Mouse (Mus musculus): ENCODE results near the gene Atg7. TPM values are rescaled to one million over a fixed set of nuclear protein-coding genes. Genes with fewer than 3 reads are reported as not detected.

The Atg7 gene
- total RNA-seq, 2 experiments from 2014 or later: 7.5 to 10.3 TPM

DNA sequence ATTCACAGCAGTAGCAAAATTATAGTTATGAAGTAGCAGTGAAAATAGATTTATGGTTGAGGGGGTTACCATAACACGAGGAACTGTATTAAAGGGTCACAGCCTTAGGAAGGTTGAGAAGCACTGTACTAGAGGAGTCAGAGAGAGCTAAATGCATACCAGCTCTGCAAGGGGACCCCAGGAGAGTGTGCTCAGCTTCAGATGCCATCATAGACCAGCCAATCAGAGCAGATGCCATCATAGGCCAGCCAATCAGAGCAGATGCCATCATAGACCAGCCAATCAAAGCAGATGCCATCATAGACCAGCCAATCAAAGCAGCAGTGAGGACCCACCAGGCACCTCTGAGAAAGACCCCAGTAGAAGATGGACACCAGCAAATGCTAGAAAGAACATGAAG, 192.9 kb downstream of the Atg7 start:
- no peak for DNase-seq
- intact Hi-C loops (cut with DNase I; ENCODE audit: low total_unique reads): no loop called here

- intact Hi-C loops (cut with DNase I; ENCODE audit: low total_unique reads): no loop called here
- no peak for DNase-seq
Measured at GRCm38 (mm10) chr6:114836433-114836832, 193.5 kb downstream of the Atg7 start.

GRCm38 (mm10) chr6:114838872-114839271, 196.0 kb downstream of the Atg7 start:
- DNase-seq: peak; percentile 55

GRCm38 (mm10) chr6:114840012-114840411, 197.1 kb downstream of the Atg7 start:
- intact Hi-C loops (cut with DNase I; ENCODE audit: low total_unique reads): no loop called here
- DNase-seq: no peak

More at GRCm38 (mm10) chr6:114838872-114839271, 196.0 kb downstream of the Atg7 start:
- intact Hi-C loops (cut with DNase I; ENCODE audit: low total_unique reads): no loop called here

DNA sequence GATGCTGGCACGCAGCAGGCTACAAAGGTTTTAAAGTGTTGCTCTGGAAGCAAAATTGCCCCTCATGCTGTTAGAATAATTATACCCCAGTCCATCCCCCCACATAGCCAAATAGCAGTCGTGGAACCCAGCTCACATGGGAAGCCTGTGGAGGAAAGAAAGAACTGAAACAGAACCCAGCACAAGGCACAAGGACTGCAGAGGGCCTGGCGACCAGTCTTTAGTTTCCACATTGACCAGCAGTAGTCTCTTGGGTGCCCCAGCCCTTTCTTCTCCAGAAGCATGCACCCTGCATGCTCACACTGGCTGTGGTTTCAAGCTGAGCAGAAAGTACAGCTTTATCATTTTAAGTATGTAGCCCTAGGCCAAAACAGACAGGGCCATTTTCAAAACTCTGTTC, 199.2 kb downstream of the Atg7 start:
- intact Hi-C loops (cut with DNase I; ENCODE audit: low total_unique reads): no loop called here
- no peak for DNase-seq

- intact Hi-C loops (cut with DNase I; ENCODE audit: low total_unique reads): no loop called here
- no peak for DNase-seq
Measured at GRCm38 (mm10) chr6:114842863-114843262, 200.0 kb downstream of the Atg7 start.

DNA sequence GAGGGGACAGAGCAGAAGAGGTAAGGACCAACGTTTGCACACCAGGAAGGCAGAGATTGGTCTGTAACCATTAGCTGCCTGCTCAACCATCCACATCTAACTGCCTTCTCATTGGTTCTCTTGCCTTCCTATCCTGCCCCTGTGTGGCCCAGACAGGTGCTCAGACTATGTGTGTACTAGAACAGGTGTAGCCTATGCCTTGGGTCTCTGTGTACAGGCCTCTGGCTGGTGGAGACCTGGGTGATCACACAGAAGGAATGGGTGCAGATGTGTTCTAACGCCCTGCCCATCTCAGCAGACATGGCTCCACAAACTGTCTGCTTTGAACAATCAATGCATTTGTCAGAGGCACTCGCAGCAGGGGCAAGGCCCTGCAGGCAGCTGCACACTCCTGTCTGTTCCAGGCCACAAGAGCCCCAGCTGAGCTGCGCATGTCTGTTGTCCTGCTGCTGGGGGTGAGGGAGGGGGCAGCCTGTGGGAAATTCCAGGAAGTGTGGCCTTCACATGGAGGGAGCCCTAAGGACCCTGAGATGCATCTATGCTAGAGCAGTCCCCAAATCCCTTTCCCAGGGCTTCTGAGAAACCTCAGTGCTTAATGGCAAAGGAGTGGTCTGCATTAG, 203.4 kb downstream of the Atg7 start:
- no peak for DNase-seq
- intact Hi-C loops (cut with DNase I; ENCODE audit: low total_unique reads): no loop called here

GRCm38 (mm10) chr6:114847582-114848174, 204.8 kb downstream of the Atg7 start:
- intact Hi-C loops (cut with DNase I; ENCODE audit: low total_unique reads): no loop called here
- no peak for DNase-seq

- no peak for DNase-seq
- intact Hi-C loops (cut with DNase I; ENCODE audit: low total_unique reads): no loop called here
Measured at GRCm38 (mm10) chr6:114848761-114849160, 205.9 kb downstream of the Atg7 start.

GRCm38 (mm10) chr6:114849787-114850186, 206.9 kb downstream of the Atg7 start:
- intact Hi-C loops (cut with DNase I; ENCODE audit: low total_unique reads): no loop called here
- no peak for DNase-seq

GRCm38 (mm10) chr6:114851688-114852087, 208.8 kb downstream of the Atg7 start:
- intact Hi-C loops (cut with DNase I; ENCODE audit: low total_unique reads): no loop called here
- DNase-seq: no peak

DNA sequence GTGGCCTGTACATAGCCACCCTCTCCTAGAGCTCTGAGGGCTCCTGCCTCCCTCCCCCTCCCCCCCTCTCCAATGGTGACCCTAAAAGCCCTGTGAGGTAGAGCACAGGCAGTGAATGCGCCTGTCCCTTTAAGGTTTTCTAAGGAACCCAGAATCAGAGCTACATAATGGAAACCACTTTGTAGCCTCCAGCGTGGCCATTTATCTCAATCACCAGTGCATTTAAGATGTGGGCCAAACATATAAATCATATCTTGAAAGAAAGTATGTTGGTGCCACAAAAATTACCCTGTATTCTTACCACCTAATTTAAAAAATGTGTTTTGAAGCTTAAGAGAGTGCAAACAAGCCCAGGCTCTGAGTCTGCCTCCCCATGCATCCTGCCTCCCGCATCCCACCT, 209.8 kb downstream of the Atg7 start:
- intact Hi-C loops (cut with DNase I; ENCODE audit: low total_unique reads): no loop called here
- DNase-seq: no peak

- no peak for DNase-seq
- intact Hi-C loops (cut with DNase I; ENCODE audit: low total_unique reads): no loop called here
Measured at GRCm38 (mm10) chr6:114854368-114854767, 211.5 kb downstream of the Atg7 start.

DNA sequence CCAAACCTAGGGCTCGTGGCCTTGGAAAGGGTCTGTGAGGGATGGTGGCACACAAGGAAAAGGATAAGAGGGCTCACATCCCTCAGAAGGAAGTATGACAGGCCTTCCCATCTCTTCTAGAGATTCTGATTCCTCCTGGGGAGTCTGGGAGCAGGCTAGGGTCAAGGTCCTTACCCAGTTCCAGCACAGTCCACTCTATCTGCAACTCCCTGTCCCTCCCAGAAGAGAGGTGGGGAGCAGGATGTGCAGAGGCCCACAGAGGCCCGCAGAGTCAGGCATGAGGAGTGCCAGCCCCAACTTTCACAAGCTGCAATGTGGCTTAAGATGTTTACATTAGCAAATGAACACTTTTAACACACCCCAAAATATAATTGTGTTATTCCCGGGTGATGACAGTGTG, 212.7 kb downstream of the Atg7 start:
- intact Hi-C loops (cut with DNase I; ENCODE audit: low total_unique reads): no loop called here
- DNase-seq: no peak

DNA sequence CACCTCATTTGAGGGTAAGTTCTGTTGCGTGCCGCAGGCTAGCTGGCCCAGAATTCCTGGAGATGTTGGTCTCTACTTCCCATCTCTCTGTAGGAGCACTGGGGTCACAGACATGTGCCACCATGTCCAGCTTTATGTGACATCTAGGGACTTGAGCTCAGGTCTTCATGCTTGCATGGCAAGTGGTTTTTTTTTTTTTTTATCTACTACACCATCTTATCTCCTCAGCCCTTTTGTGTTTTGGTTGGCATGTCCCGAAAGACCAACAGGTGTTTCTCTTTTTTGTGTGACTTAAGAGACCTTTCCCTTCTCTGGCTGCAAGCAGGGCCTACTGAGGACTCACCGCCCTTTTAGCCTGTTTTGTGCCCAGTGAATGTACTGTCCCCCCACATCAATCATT, 213.6 kb downstream of the Atg7 start:
- intact Hi-C loops (cut with DNase I; ENCODE audit: low total_unique reads): no loop called here
- no peak for DNase-seq

GRCm38 (mm10) chr6:114857996-114858721, 215.3 kb downstream of the Atg7 start:
- DNase-seq: no peak
- intact Hi-C loops (cut with DNase I; ENCODE audit: low total_unique reads): no loop called here

GRCm38 (mm10) chr6:114858722-114859053, 215.8 kb downstream of the Atg7 start:
- no peak for DNase-seq
- intact Hi-C loops (cut with DNase I; ENCODE audit: low total_unique reads): no loop called here

DNA sequence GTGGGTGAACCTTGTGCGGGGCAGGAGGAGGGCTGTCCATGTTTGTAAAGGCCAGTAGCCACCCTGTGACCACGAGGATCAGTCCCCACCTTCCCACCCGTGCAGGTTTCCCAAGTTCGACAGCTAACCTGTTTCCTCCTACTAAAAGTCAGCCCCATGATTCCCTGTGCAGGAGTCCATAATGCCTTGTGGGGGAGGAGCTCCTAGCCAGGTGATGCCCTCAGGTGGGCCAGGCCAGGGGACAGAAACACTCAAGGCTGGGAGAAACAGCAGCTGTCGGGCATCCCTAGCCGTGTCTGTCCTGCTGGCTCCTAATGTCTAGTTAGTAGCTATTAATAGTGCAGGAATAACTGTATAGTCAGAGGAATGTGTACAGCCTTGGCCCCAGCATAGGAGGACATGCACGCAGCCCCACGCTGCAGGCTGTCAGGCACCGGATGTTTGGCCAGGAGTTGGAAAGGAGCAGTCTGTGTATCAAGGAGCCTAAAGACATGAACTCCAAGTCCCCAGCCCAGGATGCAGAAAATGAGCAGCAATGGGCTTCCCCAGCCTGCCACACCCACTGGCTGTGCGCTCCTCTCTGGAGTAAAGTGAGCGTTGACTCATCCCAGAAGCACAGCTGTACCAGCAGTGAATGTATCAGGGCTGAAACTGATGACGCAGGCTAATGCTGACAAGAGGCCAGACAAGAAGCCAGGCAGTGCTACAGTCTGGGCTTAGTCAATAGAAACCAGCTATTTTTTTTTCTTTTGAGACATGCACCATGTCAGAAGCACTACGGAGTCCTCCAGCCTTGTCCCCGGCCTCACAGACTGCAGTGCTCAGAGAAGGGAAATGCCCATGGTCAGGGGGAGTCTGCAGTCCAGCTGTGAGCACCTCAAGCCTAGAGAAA, 218.0 kb downstream of the Atg7 start:
- intact Hi-C loops (cut with DNase I; ENCODE audit: low total_unique reads): loop anchor here (10.0 kb wide), 1 partner anchor 64 kb away; no protein-coding TSS in a partner anchor
- peak; percentile 68 for DNase-seq

DNA sequence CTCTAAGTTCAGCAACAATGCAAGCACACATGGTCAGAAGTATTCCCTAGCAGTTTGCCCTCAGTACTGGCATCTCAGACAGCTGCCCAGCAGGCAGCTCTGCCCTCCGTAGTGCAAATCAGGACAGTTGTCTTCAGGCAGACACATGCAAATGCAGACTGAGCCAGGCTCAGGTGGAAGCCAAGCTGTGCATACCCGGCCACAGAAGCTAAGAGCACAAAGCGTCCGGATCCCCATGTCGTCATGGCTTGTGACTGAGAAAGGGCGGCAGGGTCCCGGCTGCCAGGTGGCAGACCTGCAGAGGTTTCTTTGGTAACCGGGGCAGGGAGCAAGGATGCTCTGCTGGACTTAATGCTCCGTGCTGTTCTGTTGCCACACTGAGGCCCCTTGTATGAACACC, 218.7 kb downstream of the Atg7 start:
- intact Hi-C loops (cut with DNase I; ENCODE audit: low total_unique reads): loop anchor here (10.0 kb wide), 1 partner anchor 63 kb away; no protein-coding TSS in a partner anchor
- DNase-seq: no peak

DNA sequence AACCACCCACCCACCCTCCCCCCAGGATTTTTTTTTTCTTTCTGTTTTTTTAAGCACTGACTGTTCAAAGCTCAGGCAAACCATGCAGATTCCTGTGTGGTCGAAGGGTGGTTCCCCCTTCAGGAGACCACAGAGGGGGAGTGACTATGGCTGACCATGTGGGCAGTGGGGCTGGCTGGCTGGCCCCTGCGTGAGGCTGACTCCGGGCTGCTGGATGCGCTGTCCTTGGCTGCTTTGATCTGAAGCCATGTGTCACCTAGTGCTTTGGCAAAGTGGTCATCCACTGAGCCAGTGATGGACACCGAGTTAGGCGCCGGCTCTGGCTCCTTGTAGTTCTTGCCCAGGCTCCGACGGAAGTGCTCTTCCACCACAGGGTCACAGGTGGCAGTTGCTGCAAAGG, 219.1 kb downstream of the Atg7 start:
- intact Hi-C loops (cut with DNase I; ENCODE audit: low total_unique reads): loop anchor here (10.0 kb wide), 1 partner anchor 63 kb away; no protein-coding TSS in a partner anchor
- no peak for DNase-seq
